Mouse (Mus musculus) lung, adult 2 months (tissue): Measurements from ENCODE around the gene Peli1.

Experiments
- CTCF ChIP-seq: fragments of 200-500 bp; IDR thresholded peaks from 2 replicates; pipeline ENCODE4 v1.5.1; 2011; ENCODE audit warnings: mild to moderate bottlenecking, low read length, control low read depth; ENCODE audit not compliant: insufficient read depth
- POLR2A ChIP-seq: fragments of 200-500 bp; IDR thresholded peaks from 2 replicates; pipeline ENCODE4 v1.6.1; 2011; ENCODE audit warnings: low read depth, mild to moderate bottlenecking, control low read depth, low read length, borderline replicate concordance; ENCODE audit errors: extremely low read depth

GRCm38 (mm10) chr11:21153111-21153510 is 62.0 kb downstream of the Peli1 start:
- TF ChIP-seq CTCF (no peak), POLR2A (no peak)
